Mouse (Mus musculus) stomach, embryonic 16.5 days (tissue): ENCODE measurements at regions not wholly inside any gene's neighbourhood (a gene's known extent, or its start where the extent isn't known, plus 50 kb on each side); places are given as distances from the start of the nearest gene placed in this dataset.

ENCODE experiments used
- ATAC-seq: fragments of 200-750 bp; cut with Nextera tagmentation; 2 replicates; pipeline ENCODE4 v1.8.0; 2017; ENCODE audit warnings: moderate number of reproducible peaks, moderate TSS enrichment; ENCODE audit not compliant: insufficient read depth, low FRiP score
- H3K27ac ChIP-seq: fragments of 300-500 bp; sonication (generic); 2 replicates; pipeline ENCODE4 v1.5.1; 2014; ENCODE audit warnings: low read length
- H3K27me3 ChIP-seq: fragments of 300-500 bp; sonication (generic); 2 replicates; pipeline ENCODE4 v1.6.1; 2014; ENCODE audit warnings: low read length, control low read depth, mixed read lengths; ENCODE audit not compliant: control insufficient read depth, insufficient read depth
- H3K36me3 ChIP-seq: fragments of 300-500 bp; sonication (generic); 2 replicates; pipeline ENCODE4 v1.6.1; 2014; ENCODE audit warnings: low read length; ENCODE audit not compliant: control insufficient read depth, insufficient read depth
- H3K4me1 ChIP-seq: fragments of 300-500 bp; sonication (generic); 2 replicates; pipeline ENCODE4 v1.6.1; 2014; ENCODE audit warnings: low read length, control low read depth, mixed read lengths; ENCODE audit not compliant: control insufficient read depth, insufficient read depth
- H3K4me2 ChIP-seq: fragments of 300-500 bp; sonication (generic); 2 replicates; pipeline ENCODE4 v1.6.1; 2014; ENCODE audit warnings: low read depth, low read length, mixed read lengths
- H3K4me3 ChIP-seq: fragments of 300-500 bp; sonication (generic); replicated peaks from 2 replicates; pipeline ENCODE4 v1.5.1; 2014; ENCODE audit warnings: mild to moderate bottlenecking, low read length
- H3K9ac ChIP-seq: fragments of 300-500 bp; sonication (generic); 2 replicates; pipeline ENCODE4 v1.6.1; 2014; ENCODE audit warnings: low read length
- H3K9me3 ChIP-seq: fragments of 300-500 bp; sonication (generic); replicated peaks from 2 replicates; pipeline ENCODE4 v1.6.1; 2016; ENCODE audit warnings: low read length, control low read depth; ENCODE audit not compliant: control insufficient read depth
- WGBS: fragments of 180-500 bp; shearing (Covaris S2); extraction: QIAGEN DNeasy Blood & Tissue Kit; methylation state at CpG from one replicate; pipeline ENCODE4 v1.1.7; 2014; 5-methylcytosine and 5-hydroxymethylcytosine counted together

- WGBS = 31% methylated on average over 3 of the region's 3 CpGs
- H3K9ac ChIP-seq = no peak overlapping the region
- no peak overlapping the region for H3K4me3 ChIP-seq
- no peaks in the 10 kb centered on the region for H3K36me3 ChIP-seq
- ATAC-seq = peak; percentile 58; the same call in 1 of the 2 replicates
- H3K4me2 ChIP-seq = no peak overlapping the region
- H3K27ac ChIP-seq = no peak overlapping the region
- no peaks in the 10 kb centered on the region for H3K27me3 ChIP-seq
- H3K4me1 ChIP-seq = 0 out of 2 replicates have a peak, but pooled peaks cover 3% of the 10 kb centered on the region
- H3K9me3 ChIP-seq = no peaks in the 10 kb centered on the region
These were observed 620.9 kb upstream of the Tenm4 start for GRCm38 (mm10) chr7:95550099-95550498.

GRCm38 (mm10) chr7:95551798-95552387, 619.2 kb upstream of the Tenm4 start:
- H3K9me3 ChIP-seq = no peaks in the 10 kb centered on the region
- no peaks in the 10 kb centered on the region for H3K36me3 ChIP-seq
- no peak overlapping the region for H3K4me3 ChIP-seq
- H3K27ac ChIP-seq = no peak overlapping the region
- no peaks in the 10 kb centered on the region for H3K27me3 ChIP-seq
- ATAC-seq = peak; percentile 86
- WGBS = 44% methylated on average over 3 of the region's 3 CpGs
- H3K9ac ChIP-seq = no peak overlapping the region
- H3K4me1 ChIP-seq = 0 out of 2 replicates have a peak, but pooled peaks cover 3% of the 10 kb centered on the region
- no peak overlapping the region for H3K4me2 ChIP-seq

- WGBS = 63% methylated on average over 2 of the region's 2 CpGs
- H3K9ac ChIP-seq = no peak overlapping the region
- H3K27ac ChIP-seq = no peak overlapping the region
- H3K9me3 ChIP-seq = no peaks in the 10 kb centered on the region
- no peaks in the 10 kb centered on the region for H3K36me3 ChIP-seq
- H3K27me3 ChIP-seq = no peaks in the 10 kb centered on the region
- no peak for ATAC-seq
- no peak overlapping the region for H3K4me2 ChIP-seq
- no peak overlapping the region for H3K4me3 ChIP-seq
- no peaks in the 10 kb centered on the region for H3K4me1 ChIP-seq
These were observed 612.5 kb upstream of the Tenm4 start for GRCm38 (mm10) chr7:95558589-95558988.

GRCm38 (mm10) chr7:95578633-95579032, 592.4 kb upstream of the Tenm4 start:
- H3K4me2 ChIP-seq = no peak overlapping the region
- no peaks in the 10 kb centered on the region for H3K9me3 ChIP-seq
- H3K36me3 ChIP-seq = no peaks in the 10 kb centered on the region
- WGBS = 94% methylated on average over 2 of the region's 2 CpGs
- H3K9ac ChIP-seq = no peak overlapping the region
- H3K4me3 ChIP-seq = no peak overlapping the region
- no peaks in the 10 kb centered on the region for H3K4me1 ChIP-seq
- H3K27ac ChIP-seq = no peak overlapping the region
- ATAC-seq = no peak
- H3K27me3 ChIP-seq = no peaks in the 10 kb centered on the region

GRCm38 (mm10) chr7:95581325-95581724, 589.7 kb upstream of the Tenm4 start:
- no peaks in the 10 kb centered on the region for H3K9me3 ChIP-seq

GRCm38 (mm10) chr7:95598339-95598738, 572.7 kb upstream of the Tenm4 start:
- no peaks in the 10 kb centered on the region for H3K9me3 ChIP-seq
- H3K27me3 ChIP-seq = no peaks in the 10 kb centered on the region
- no peaks in the 10 kb centered on the region for H3K36me3 ChIP-seq
- WGBS = 78% methylated on average over 2 of the region's 2 CpGs
- ATAC-seq = no peak
- H3K4me1 ChIP-seq = no peaks in the 10 kb centered on the region
- H3K4me2 ChIP-seq = no peak overlapping the region
- no peak overlapping the region for H3K4me3 ChIP-seq
- no peak overlapping the region for H3K27ac ChIP-seq
- no peak overlapping the region for H3K9ac ChIP-seq

More at GRCm38 (mm10) chr7:95581325-95581724, 589.7 kb upstream of the Tenm4 start:
- Histone ChIP-seq H3K9ac (no peak overlapping the region), H3K36me3 (no peaks in the 10 kb centered on the region), H3K27me3 (no peaks in the 10 kb centered on the region), H3K27ac (no peak overlapping the region), H3K4me3 (no peak overlapping the region), H3K4me1 (no peaks in the 10 kb centered on the region), H3K4me2 (no peak overlapping the region)
- ATAC-seq = no peak
- WGBS = 67% methylated on average over 7 of the region's 7 CpGs

GRCm38 (mm10) chr7:95613736-95614135, 557.3 kb upstream of the Tenm4 start:
- Histone ChIP-seq H3K4me1 (no peaks in the 10 kb centered on the region), H3K9me3 (no peaks in the 10 kb centered on the region), H3K4me2 (no peak overlapping the region), H3K9ac (no peak overlapping the region), H3K4me3 (no peak overlapping the region), H3K27me3 (no peaks in the 10 kb centered on the region), H3K36me3 (no peaks in the 10 kb centered on the region), H3K27ac (no peak overlapping the region)
- WGBS = 85% methylated on average over 2 of the region's 2 CpGs
- ATAC-seq = no peak

DNA sequence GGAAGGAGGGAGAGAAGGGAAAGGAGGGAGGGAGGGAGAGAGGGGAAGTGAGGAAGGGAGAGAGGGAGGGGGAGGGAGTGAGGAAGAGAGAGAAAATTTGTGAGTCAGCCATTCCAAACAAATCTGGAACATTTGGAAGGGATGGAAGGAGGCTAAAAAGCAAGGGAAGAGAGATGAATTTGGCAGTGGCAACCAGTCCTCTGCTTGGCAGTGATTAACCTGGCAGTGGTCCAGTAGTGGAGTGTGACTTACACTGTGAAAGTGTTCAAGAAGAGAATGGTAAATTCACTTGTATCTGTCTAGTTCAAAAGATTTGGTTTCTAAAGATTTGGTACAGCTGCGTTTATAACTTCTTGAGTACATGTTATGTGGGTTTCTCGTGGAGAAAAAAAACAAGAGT, 553.7 kb upstream of the Tenm4 start:
- Histone ChIP-seq H3K4me2 (no peak overlapping the region), H3K27me3 (no peaks in the 10 kb centered on the region), H3K9me3 (no peaks in the 10 kb centered on the region), H3K36me3 (no peaks in the 10 kb centered on the region), H3K4me1 (no peaks in the 10 kb centered on the region), H3K9ac (no peak overlapping the region), H3K27ac (no peak overlapping the region), H3K4me3 (no peak overlapping the region)
- 48% methylated on average over 2 of the region's 2 CpGs for WGBS
- 0 out of 2 replicates have a peak, but pooled peaks have one; percentile 53 for ATAC-seq

DNA sequence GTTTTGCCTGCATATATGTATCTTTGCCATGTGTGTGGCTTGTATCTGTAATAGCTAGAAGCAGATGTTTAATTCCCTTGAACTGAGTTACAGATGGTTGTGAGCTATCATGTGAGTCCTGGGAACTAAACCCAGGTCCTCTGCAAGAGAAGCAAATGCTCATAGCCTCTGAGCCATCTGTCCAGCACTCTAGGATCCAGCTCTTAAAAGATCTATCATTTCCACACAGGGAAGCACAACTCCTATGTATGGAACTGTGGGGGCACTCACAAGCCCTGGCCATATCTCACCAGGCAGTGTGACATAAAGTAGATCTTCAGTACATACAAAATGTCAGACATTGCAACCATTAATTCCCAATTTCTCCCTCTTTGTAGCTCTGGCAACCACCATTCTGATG, 552.9 kb upstream of the Tenm4 start:
- no peak overlapping the region for H3K9ac ChIP-seq
- no peaks in the 10 kb centered on the region for H3K36me3 ChIP-seq
- H3K4me3 ChIP-seq = no peak overlapping the region
- H3K27ac ChIP-seq = no peak overlapping the region
- no peaks in the 10 kb centered on the region for H3K9me3 ChIP-seq
- no peak overlapping the region for H3K4me2 ChIP-seq
- H3K27me3 ChIP-seq = no peaks in the 10 kb centered on the region
- H3K4me1 ChIP-seq = no peaks in the 10 kb centered on the region
- no peak for ATAC-seq
